Mouse (Mus musculus) T-helper 17 cell (primary cell): ENCODE measurements around the gene Cacnb3.

ENCODE experiments used
- in situ Hi-C, 2 experiments: fragments of 300-600 bp; cut with MboI, MseI; formaldehyde crosslinking; loops; 1 replicate in 1 of 2; 2 replicates in 1 of 2; pipeline ENCODE4 v1.15.1; 2025; ENCODE audit warnings: high pct_unique_total_duplicates in 2 of 2

Gene Cacnb3

GRCm38 (mm10) chr15:98673732-98674131 is 43.1 kb downstream of the Cacnb3 start:
- in situ Hi-C loops, result loop anchor here in 1 of 2 experiments (5.0 kb wide), 2 partner anchors 34 to 129 kb away; partner anchors contain the start of gene Ccdc65

DNA sequence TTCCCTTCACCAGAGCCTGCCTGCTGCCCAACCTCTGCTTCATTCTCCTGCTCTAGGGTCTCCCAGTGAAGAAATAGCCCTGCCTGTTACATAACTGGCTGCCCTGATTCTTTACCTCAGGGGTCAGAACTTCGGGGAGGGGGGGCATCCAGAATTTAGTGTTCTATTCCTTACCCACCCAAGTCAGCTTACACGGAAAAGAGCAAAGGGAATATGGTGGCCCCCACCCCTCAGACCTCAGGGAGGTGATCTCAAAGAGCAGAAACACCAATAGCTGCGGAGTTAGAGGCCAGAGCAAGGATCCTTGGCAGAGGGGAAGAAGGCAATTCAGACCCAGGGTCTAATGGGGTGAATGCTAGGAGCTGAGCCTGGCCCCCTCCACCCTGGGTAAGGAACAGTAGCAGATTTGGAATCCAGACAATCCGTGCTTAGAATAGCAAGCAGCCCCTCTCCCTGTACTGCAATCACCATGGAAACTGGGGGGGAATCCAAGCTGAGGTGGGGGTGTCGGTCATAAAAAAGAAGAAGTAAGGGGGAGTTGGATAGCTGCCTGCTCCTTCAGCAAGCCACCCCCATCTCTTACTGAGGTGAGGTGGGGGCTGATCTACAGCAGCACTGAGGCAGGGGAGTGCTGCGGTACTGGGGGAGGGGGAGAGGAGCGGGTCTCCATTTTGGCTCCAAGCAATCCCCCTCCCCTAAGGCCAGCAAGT is 43.8 kb downstream of the Cacnb3 start:
- in situ Hi-C loops, result loop anchor here in 1 of 2 experiments (5.0 kb wide), 2 partner anchors 33 to 128 kb away; partner anchors contain the start of gene Ccdc65

DNA sequence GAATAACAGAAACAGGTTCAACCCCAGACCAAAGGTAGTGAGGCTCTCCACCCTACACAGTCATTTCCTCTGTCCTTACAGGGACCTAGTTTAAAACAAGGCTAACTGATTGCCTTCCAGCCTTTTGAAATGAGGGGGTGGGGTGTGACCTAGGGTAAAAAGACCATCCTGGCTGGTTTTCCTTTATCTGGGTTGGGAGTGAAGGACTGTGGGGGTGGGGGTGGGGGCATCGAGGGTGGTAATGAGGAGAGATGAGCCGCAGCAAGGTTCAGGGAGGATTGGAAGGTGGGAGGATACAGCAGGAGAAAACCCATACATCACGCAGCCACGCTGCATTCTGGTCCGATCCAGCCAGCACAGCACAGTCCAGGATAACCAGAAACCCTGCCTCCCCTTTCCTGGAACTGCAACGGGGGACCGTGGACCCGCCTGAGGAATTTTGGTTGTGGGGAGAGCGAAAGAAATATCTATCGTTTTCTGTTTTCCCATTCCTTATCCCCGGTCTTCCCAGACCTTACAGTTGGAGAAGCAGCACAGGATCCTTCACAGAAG is 44.4 kb downstream of the Cacnb3 start:
- in situ Hi-C loops, result loop anchor here in 1 of 2 experiments (5.0 kb wide), 2 partner anchors 32 to 127 kb away; partner anchors contain the start of gene Ccdc65

DNA sequence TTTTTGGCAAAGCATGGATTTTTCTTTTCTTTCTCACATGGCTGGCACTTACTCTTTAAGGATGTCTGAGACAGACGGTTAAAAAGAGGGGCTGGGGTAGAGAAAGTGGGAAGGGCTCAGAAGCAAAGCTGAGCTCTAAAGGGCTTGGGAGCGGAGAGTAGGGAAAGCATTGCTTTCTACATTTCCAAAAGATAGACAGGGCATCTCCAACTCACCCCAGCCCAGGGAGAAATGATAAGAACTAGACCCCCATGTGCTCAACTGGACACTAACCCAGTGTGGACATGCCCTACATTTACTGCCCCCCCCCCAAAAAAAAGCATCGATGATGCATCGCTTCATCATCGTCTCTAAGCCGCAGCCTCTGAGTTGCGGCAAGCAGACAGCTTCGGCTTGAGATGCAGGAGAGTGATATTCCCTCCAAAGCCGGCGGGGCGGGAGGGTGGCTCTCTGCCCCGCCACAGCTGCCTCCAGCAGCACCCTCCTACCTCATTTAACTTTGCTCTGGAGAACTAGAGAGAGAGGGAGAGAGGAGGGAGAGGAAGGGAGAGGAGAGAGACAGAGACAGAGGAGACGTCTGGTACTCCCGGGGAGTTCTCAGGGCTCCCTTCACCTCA is 45.1 kb downstream of the Cacnb3 start:
- in situ Hi-C loops, result no loop called here

- in situ Hi-C loops, result no loop called here
Observed at GRCm38 (mm10) chr15:98676471-98676870, 45.8 kb downstream of the Cacnb3 start.

DNA sequence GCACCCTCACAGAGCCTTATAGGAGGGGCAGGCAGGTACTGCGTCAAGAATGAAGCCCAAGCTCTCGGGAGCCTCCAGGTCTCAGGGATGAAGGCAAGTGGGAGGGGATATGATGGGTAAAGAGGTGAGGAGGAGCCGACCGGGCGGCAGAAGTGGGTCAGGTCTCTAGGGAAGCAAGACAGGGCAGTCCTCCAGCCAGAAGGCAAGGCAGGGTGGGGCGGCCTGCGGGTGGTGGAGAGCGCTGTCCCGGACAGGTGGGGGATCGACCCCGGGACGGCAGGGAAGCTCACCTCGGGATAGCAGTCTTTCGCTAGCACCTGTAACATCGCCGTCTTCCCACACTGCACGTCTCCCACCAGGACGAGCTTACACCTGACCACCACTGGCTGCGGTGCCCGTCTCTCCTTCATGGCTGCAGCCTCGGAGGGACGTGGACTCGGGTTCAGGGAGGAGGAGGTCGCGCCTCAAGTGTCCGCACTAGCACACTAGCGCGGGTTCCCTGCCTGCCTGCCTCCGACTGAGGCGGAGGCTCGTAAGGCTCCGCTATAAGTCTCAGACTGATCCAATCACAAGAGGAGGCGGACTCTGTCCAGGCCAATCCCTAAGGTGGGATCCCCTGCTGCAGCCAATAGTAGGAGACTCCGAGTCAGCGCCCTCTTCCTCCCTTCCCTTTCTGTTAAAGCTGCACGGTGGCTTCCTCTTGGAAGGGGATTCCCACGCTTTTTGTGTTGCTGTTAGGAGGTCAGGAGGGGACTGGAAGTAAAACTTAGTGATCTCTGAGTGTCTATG is 46.5 kb downstream of the Cacnb3 start, which contains the start of gene Rnd1:
TSS of gene Rnd1 (minus strand) at position 522 of the 789 bp plus-strand sequence.
- in situ Hi-C loops, result no loop called here

DNA sequence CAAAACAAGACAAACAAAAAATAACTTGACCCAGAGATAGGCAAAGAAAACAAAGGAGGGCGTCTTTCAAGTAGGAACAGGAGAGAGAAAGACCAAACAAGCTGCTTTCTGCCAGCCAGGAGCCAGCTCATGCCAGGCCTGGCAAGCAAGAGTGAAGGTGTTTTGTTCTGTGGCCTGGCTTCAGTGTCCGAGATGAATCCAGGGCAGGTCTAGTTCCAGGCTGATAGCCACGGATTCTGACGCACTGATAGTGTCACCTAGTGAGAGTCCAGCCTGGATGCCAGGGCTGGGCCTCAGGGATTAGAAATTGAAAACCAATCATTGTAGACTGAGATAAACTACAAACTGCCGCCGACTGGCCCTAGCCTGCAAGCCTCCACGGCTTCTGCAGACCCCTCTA is 47.3 kb downstream of the Cacnb3 start:
- in situ Hi-C loops, result no loop called here

DNA sequence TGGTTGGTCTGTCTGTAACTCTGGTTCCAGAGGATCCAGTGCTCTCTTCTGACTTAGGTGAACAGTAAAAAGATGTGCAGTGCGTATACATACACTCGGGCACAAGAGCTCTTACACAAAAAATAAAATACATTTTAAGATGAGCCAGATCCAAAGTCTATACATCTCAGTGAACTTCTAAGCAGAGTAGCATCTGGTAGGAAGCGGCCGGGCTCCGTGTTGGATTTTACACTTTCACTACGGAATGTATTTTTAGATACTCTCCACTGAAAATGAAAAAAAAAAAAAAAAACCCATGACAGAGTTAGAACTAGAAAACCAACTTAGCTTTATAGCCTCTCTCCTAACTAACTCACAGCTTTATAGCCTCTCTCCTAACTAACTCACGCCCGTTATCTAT is 50.0 kb downstream of the Cacnb3 start:
- in situ Hi-C loops, result loop anchor here in 1 of 2 experiments (10.0 kb wide), 1 partner anchor 1216 kb away; no protein-coding TSS in a partner anchor

- in situ Hi-C loops, result loop anchor here in 1 of 2 experiments (10.0 kb wide), 1 partner anchor 1217 kb away; no protein-coding TSS in a partner anchor
Observed at GRCm38 (mm10) chr15:98681633-98682032, 51.0 kb downstream of the Cacnb3 start.

DNA sequence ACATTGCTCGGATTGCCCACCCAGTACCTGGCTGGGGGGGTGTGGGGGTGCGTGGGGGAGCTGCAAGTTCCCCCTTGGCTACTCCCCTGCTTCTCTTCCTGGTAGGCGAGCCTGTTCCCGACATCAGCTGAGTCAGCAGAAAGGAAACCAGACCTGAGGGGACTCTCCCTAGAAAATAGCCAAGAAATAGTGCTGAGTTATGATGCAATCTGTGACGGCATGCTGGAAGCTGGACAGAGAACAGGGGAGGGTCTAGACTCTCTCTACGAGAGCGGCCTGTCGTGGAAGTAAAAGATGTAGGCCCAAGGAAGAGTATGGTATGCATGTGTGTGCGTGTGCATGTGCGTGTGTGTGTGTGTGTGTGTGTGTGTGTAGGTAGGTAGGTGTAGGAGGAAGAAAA is 52.5 kb downstream of the Cacnb3 start:
- in situ Hi-C loops, result loop anchor here in 1 of 2 experiments (10.0 kb wide), 1 partner anchor 1218 kb away; no protein-coding TSS in a partner anchor

DNA sequence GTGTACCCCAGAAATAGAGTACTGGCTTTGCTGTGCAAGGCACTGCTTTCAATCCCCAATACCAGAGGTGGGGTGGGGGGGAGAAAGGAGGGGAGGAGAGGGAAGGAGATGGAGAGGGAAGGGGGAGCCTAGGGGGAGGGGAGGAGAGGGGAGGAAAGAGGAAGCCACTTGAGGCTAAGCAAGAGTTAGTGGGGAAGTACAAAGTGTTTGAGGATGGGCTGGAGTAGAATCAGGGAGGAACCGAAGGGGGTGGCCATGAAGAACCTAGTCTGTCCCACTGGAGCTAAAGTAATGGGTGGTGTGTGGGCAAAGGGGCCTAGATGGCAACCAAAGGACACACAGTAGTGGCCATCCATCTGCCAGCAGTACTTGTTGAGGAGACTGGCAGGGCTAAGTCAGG is 53.1 kb downstream of the Cacnb3 start:
- in situ Hi-C loops, result loop anchor here in 1 of 2 experiments (10.0 kb wide), 1 partner anchor 1219 kb away; no protein-coding TSS in a partner anchor

DNA sequence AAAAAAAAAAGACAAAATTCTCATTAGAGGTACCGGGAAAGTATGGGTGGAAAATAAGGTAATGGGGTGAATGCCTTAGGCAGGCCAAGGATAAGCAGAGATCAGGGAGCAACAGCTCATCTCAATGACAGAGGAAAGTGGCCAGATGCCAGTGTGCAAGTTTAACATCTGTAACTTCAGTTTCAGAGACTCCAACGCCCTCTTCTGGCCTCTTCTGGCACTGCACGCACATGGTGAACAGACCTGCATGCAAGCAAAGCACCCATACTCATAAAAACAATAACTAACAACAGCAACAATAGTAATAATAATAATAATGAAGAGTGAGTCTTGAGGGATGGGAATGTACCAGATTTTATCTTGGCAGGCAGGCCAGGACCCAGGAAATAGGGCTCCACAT is 55.3 kb downstream of the Cacnb3 start:
- in situ Hi-C loops, result loop anchor here in 1 of 2 experiments (10.0 kb wide), 1 partner anchor 1221 kb away; no protein-coding TSS in a partner anchor

GRCm38 (mm10) chr15:98689682-98690081 is 59.0 kb downstream of the Cacnb3 start:
- in situ Hi-C loops, result loop anchor here in 1 of 2 experiments (10.0 kb wide), 1 partner anchor 1225 kb away; no protein-coding TSS in a partner anchor

DNA sequence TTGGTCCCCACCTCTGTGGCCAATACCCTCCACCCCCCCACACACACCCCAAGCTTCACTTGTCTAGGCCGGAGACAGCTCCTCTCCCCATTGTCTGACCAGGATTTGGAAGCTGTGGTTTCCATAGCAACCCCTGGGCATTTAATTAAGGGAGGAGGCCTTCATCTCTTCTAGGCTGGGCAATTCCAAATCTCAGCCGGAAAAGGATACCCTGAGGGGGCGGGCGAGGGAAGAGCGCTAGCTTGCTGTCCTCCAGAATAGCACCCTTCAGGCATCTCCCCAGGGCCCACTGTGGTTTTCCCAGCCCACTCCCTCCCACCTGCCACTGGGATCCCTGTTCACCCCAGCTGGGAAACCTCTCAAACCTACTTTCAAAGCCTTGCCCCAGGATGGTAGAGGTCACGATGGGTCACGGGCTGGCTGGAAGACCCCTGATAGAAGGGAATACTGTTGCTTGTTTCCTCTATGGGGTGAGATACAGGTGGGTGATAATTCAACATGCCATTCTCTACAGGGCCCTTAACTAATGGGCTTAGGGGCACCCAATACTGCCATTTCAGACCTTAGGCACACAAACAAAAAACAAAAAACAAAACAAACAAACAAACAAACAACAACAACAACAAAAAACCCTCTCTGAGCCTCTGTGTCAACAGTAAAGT is 61.0 kb downstream of the Cacnb3 start:
- in situ Hi-C loops, result no loop called here

DNA sequence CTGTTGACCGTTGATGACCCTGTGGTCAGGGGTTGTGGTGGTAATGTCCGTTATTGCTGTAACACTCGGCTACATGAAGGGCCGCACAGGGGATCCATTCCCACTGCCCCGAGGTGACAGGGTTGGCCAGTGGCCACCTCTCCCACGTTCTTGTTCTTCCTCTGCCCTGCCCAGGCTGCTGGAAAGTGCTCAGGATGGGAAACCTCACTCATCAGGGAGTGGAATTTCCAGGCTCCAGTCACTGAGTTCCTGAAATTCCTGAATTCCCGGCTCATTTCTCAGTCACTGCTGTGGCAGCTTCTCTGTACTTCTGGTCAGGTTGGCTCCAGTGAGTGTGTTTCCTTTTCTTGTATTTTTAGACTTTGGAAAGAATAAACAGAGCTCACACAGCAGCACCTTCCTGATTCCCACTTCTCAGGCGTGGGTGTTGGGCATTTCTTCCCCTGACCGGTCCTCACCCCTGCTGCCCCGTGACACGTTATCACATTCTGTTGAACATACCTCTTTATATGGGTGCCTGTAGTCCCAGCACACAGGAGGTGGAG is 61.6 kb downstream of the Cacnb3 start:
- in situ Hi-C loops, result no loop called here
